Mouse (Mus musculus) myocyte (in vitro differentiated cells): ENCODE data around the gene Nmnat3.

ENCODE experiments used
- CEBPB ChIP-seq: IDR thresholded peaks from 2 replicates; pipeline ENCODE4 v1.6.1; 2011; ENCODE audit warnings: mild to moderate bottlenecking, moderate library complexity; ENCODE audit not compliant: poor library complexity, insufficient read depth, severe bottlenecking
- E2F4 ChIP-seq: IDR thresholded peaks from one replicate; pipeline ENCODE4 v1.6.1; 2011; ENCODE audit warnings: mild to moderate bottlenecking, control low read depth, moderate library complexity; ENCODE audit not compliant: insufficient read depth
- MAX ChIP-seq: IDR thresholded peaks from one replicate; pipeline ENCODE4 v1.6.1; 2011; ENCODE audit warnings: low read depth, mild to moderate bottlenecking, control low read depth
- MYOG ChIP-seq, 3 experiments: IDR thresholded peaks; one replicate each; pipeline ENCODE4 v1.6.1; 2011; ENCODE audit warnings: control low read depth in 2 of 3, low read depth in 2 of 3, mild to moderate bottlenecking in 2 of 3; ENCODE audit not compliant: insufficient read length in 2 of 3, control insufficient read depth in 1 of 3, insufficient read depth in 1 of 3
- POLR2A ChIP-seq: IDR thresholded peaks from one replicate; pipeline ENCODE4 v1.6.1; 2011; ENCODE audit warnings: low read depth, mild to moderate bottlenecking, control low read depth, moderate library complexity; ENCODE audit not compliant: insufficient read length
- POLR2AphosphoS2 ChIP-seq: IDR thresholded peaks from one replicate; pipeline ENCODE4 v1.6.1; 2011; ENCODE audit warnings: low read depth, control low read depth; ENCODE audit not compliant: insufficient read length

DNA sequence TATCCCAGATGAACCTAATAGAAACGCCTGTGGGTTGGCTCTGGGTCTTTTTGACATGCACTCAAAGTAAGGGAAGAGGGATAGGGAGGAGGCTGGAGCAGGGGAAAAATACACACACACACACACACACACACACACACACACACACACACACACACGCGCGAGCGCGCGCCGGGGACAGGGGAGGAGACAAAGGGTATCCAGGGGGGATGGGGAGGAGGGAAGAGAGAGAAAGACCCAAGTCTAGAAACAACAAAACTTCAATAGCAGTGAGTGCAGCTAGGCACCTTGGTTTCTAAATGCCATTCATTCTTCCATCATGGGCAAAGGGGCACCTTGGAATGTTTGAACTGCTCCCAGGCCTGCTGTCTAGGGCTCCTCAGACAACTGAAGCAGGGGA is 82.5 kb downstream of the Nmnat3 start:
- no peak for TF ChIP-seq POLR2AphosphoS2
- TF ChIP-seq POLR2A: no peak
- no peak for TF ChIP-seq MYOG (IDR thresholded peaks at IDR 0.05; ENCODE audit: control insufficient read depth in 1 of 3, insufficient read depth in 1 of 3, insufficient read length in 2 of 3, low read depth in 2 of 3)
- no peak for TF ChIP-seq MAX
- TF ChIP-seq E2F4: no peak
- no peak for TF ChIP-seq CEBPB
